Mouse (Mus musculus): ENCODE measurements at regions not wholly inside any gene's neighbourhood (a gene's known extent, or its start where the extent isn't known, plus 50 kb on each side); places are given as distances from the start of the nearest gene placed in this dataset.

DNA sequence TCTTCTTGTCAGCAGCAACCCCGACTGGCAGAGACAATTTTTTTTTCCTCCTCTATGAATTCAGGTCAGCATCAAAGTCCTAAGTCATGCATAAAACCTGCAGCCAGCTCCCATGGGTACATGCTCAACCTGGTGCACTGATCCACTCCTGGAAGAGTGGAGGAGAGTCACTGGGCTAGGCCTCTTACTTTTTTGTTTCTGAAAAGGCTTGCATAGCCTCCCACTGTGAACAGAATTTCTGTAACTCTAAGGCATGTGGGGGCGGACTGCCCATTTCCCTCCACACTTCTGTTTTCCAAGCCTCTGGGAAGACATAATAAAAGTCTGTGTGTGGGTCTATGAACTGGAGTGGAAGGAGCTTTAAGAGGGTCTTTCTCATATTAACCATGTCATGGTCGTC lies 218.8 kb downstream of the Gpat3 start:
- no peak for TF ChIP-seq CTCF (IDR thresholded peaks at IDR 0.05; ENCODE audit: low read depth)
- H3K9me3 ChIP-seq (ENCODE audit: control insufficient read depth), result no peaks in the 10 kb centered on the region
- H3K27me3 ChIP-seq (replicated peaks; ENCODE audit: control insufficient read depth, insufficient read depth, low read length), result no peaks in the 10 kb centered on the region
- WGBS, result 80% methylated on average over 3 of the region's 3 CpGs
- no peak overlapping the region for H3K9ac ChIP-seq (ENCODE audit: low read depth, low read length)
- no peaks in the 10 kb centered on the region for H3K4me1 ChIP-seq (replicated peaks; ENCODE audit: control insufficient read depth, insufficient read depth, low read length)
- H3K36me3 ChIP-seq (ENCODE audit: control insufficient read depth, insufficient read depth), result no peaks in the 10 kb centered on the region
- no peak overlapping the region for H3K4me2 ChIP-seq (replicated peaks; ENCODE audit: low read depth)
- no peak overlapping the region for H3K4me3 ChIP-seq (ENCODE audit: low read depth, low read length)
- no peak for ATAC-seq
- H3K27ac ChIP-seq (ENCODE audit: low read depth, low read length), result no peak overlapping the region

DNA sequence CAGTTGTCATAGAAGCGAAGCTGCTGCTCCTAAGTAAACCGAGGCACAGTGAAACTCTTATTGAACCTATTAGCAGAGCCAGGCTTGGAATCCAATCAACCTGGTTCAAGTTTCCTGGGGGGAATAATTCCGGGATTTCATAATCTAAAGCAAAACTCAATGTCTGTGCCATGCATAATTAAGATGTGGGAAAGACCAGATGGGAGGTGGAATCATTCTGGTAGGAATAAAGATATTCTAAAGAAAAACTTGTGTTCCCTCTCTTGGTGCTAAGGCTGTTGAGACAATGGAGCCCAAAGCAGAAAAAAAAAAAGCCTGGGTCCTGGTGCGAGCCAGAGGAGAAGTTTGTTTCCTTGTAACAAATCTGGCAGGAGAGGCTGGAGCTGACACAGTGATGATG lies 217.7 kb downstream of the Gpat3 start:
- no peak overlapping the region for H3K27ac ChIP-seq (ENCODE audit: low read depth, low read length)
- no peak overlapping the region for H3K4me3 ChIP-seq (ENCODE audit: low read depth, low read length)
- no peaks in the 10 kb centered on the region for H3K27me3 ChIP-seq (replicated peaks; ENCODE audit: control insufficient read depth, insufficient read depth, low read length)
- no peak overlapping the region for H3K9ac ChIP-seq (ENCODE audit: low read depth, low read length)
- no peak overlapping the region for H3K4me2 ChIP-seq (replicated peaks; ENCODE audit: low read depth)
- no peaks in the 10 kb centered on the region for H3K36me3 ChIP-seq (ENCODE audit: control insufficient read depth, insufficient read depth)
- no peaks in the 10 kb centered on the region for H3K9me3 ChIP-seq (ENCODE audit: control insufficient read depth)
- ATAC-seq, result no peak
- TF ChIP-seq CTCF (IDR thresholded peaks at IDR 0.05; ENCODE audit: low read depth), result no peak
- WGBS, result 83% methylated on average over 4 of the region's 4 CpGs
- H3K4me1 ChIP-seq (replicated peaks; ENCODE audit: control insufficient read depth, insufficient read depth, low read length), result no peaks in the 10 kb centered on the region

DNA sequence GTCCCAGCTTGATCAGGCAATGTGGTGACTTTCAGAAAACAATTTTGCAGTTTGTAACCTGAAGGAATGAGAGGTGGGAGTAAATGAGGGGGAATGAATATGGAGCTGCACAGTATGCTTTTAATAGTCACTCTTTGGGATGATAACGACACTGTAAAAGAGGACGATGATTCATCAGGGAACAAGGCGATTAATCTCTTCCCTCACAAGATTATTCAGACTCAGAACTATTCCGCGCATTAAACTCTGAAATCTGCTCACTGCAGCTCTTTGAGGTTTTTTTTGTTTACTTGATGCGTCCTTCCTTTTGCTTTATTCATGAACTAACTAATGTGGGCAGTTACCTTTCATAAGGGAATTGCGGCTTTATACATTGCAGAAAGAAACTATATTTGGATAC lies 206.1 kb downstream of the Gpat3 start:
- no peak for TF ChIP-seq CTCF (IDR thresholded peaks at IDR 0.05; ENCODE audit: low read depth)

DNA sequence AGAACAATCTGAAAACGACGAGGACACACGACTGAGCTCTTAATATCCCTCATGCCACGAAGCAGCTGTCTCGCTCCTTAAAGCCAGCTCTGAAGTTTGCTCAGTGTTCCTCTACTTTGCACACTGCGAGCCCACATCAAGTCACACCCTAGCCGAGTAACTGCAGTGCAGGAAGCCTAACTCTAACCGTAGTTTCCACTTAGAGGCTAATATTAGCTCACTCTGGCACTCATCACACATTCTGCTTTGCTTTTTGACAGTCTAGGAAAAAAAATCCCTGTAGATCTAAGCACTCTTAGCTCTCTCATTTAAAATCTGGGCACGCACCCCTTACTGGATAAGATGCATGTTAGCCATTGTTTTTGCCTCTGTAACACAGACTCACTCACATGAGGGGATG lies 195.0 kb downstream of the Gpat3 start:
- no peak for TF ChIP-seq CTCF (IDR thresholded peaks at IDR 0.05; ENCODE audit: low read depth)
- ATAC-seq, result no peak
- Histone ChIP-seq H3K9me3 (ENCODE audit: control insufficient read depth) (no peaks in the 10 kb centered on the region), H3K4me1 (replicated peaks; ENCODE audit: control insufficient read depth, insufficient read depth, low read length) (no peaks in the 10 kb centered on the region), H3K4me3 (ENCODE audit: low read depth, low read length) (no peak overlapping the region), H3K27me3 (replicated peaks; ENCODE audit: control insufficient read depth, insufficient read depth, low read length) (no peaks in the 10 kb centered on the region), H3K9ac (ENCODE audit: low read depth, low read length) (no peak overlapping the region), H3K27ac (ENCODE audit: low read depth, low read length) (no peak overlapping the region), H3K4me2 (replicated peaks; ENCODE audit: low read depth) (no peak overlapping the region), H3K36me3 (ENCODE audit: control insufficient read depth, insufficient read depth) (no peaks in the 10 kb centered on the region)
- WGBS, result 72% methylated on average over 9 of the region's 9 CpGs

More for the DNA sequence above, 206.1 kb downstream of the Gpat3 start:
- H3K4me3 ChIP-seq (ENCODE audit: low read depth, low read length), result no peak overlapping the region
- no peaks in the 10 kb centered on the region for H3K9me3 ChIP-seq (ENCODE audit: control insufficient read depth)
- H3K36me3 ChIP-seq (ENCODE audit: control insufficient read depth, insufficient read depth), result no peaks in the 10 kb centered on the region
- H3K4me2 ChIP-seq (replicated peaks; ENCODE audit: low read depth), result no peak overlapping the region
- 85% methylated on average over 7 of the region's 7 CpGs for WGBS
- ATAC-seq, result no peak
- H3K9ac ChIP-seq (ENCODE audit: low read depth, low read length), result no peak overlapping the region
- H3K27me3 ChIP-seq (replicated peaks; ENCODE audit: control insufficient read depth, insufficient read depth, low read length), result no peaks in the 10 kb centered on the region
- no peaks in the 10 kb centered on the region for H3K4me1 ChIP-seq (replicated peaks; ENCODE audit: control insufficient read depth, insufficient read depth, low read length)
- H3K27ac ChIP-seq (ENCODE audit: low read depth, low read length), result no peak overlapping the region

DNA sequence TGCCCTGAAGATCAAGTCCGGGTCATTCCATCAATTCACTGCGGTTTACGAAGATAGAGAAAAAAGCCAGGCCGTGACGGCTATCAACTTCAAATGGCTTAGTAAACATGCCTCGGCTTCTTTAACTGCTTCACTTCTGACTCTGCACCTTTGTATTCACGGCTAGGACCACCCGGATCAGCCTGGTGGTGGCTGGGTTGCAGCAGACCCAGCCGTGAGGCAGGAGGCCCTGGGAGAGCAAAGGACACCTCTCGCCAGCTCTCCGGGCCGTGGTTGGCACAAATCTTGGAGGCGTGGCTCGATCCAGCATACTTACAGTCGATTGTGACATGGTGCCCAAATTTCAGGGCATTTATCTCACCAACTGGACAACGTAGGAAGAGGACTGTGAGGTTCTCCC lies 187.5 kb downstream of the Gpat3 start:
- no peak overlapping the region for H3K4me3 ChIP-seq (ENCODE audit: low read depth, low read length)
- H3K9me3 ChIP-seq (ENCODE audit: control insufficient read depth), result no peaks in the 10 kb centered on the region
- H3K4me1 ChIP-seq (replicated peaks; ENCODE audit: control insufficient read depth, insufficient read depth, low read length), result no peaks in the 10 kb centered on the region
- no peaks in the 10 kb centered on the region for H3K36me3 ChIP-seq (ENCODE audit: control insufficient read depth, insufficient read depth)
- H3K27me3 ChIP-seq (replicated peaks; ENCODE audit: control insufficient read depth, insufficient read depth, low read length), result no peaks in the 10 kb centered on the region
- TF ChIP-seq CTCF (IDR thresholded peaks at IDR 0.05; ENCODE audit: low read depth), result no peak
- WGBS, result 48% methylated on average over 16 of the region's 16 CpGs
- no peak overlapping the region for H3K4me2 ChIP-seq (replicated peaks; ENCODE audit: low read depth)
- no peak overlapping the region for H3K27ac ChIP-seq (ENCODE audit: low read depth, low read length)
- no peak overlapping the region for H3K9ac ChIP-seq (ENCODE audit: low read depth, low read length)
- ATAC-seq, result no peak

DNA sequence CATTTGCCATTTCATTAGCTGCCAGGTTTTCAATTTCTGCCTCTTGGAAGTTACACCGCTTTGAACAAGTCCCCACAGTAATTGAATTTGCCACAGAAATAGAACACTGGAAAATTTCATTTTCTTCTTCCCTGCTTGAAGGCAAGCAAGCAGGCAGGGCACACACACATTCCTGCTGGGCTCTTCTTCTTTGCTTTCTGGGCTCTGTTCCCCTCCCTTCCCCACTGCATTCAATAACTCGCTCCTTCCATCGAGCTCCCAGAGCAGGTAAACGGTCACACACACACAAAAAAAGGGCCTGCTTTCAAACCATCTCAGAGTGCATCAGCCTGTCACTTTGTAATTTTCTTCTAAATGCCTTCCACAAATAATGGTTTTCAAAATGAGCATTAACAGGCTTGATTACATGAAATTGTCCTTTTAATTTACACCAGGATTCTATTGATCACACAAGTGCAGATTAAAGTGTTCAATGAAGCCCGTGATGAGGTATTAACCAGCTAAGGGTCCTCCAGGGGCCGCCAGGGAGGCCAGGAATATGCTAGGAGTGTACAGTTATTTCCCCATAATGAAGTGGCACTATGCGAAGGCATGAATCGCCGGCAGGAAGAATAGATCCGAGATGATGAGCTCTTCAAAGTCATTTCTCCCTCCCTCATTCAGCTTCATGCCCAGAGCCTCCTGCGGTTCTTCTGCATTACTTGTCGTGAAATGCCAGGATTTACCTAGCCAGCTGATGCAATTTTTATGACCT lies 186.8 kb downstream of the Gpat3 start:
- WGBS, result 63% methylated on average over 12 of the region's 12 CpGs
- Histone ChIP-seq H3K4me1 (replicated peaks; ENCODE audit: control insufficient read depth, insufficient read depth, low read length) (no peaks in the 10 kb centered on the region), H3K36me3 (ENCODE audit: control insufficient read depth, insufficient read depth) (no peaks in the 10 kb centered on the region), H3K9me3 (ENCODE audit: control insufficient read depth) (no peaks in the 10 kb centered on the region), H3K9ac (ENCODE audit: low read depth, low read length) (no peak overlapping the region), H3K4me3 (ENCODE audit: low read depth, low read length) (no peak overlapping the region), H3K27me3 (replicated peaks; ENCODE audit: control insufficient read depth, insufficient read depth, low read length) (no peaks in the 10 kb centered on the region), H3K27ac (ENCODE audit: low read depth, low read length) (no peak overlapping the region), H3K4me2 (replicated peaks; ENCODE audit: low read depth) (no peak overlapping the region)
- ATAC-seq, result no peak
- TF ChIP-seq CTCF (IDR thresholded peaks at IDR 0.05; ENCODE audit: low read depth), result no peak

Data from intestine, postnatal 0 days (tissue).